Mouse (Mus musculus) 3T3-L1 (cell line): ENCODE results near the gene Mfsd8.
A peak's percentile ranks its signal among the peaks of the same experiment; 100 is the strongest.
"Not testable (repeated sequence)": the region's sequence is repeated elsewhere in the genome, so short reads cannot be mapped to it uniquely, and the experiment has no call there.

Experiments used
- DNase-seq: peaks from one replicate; pipeline ENCODE4 v3.0.0-alpha.2; 2015; ENCODE audit warnings: low read depth, low spot score

Mfsd8 gene

DNA sequence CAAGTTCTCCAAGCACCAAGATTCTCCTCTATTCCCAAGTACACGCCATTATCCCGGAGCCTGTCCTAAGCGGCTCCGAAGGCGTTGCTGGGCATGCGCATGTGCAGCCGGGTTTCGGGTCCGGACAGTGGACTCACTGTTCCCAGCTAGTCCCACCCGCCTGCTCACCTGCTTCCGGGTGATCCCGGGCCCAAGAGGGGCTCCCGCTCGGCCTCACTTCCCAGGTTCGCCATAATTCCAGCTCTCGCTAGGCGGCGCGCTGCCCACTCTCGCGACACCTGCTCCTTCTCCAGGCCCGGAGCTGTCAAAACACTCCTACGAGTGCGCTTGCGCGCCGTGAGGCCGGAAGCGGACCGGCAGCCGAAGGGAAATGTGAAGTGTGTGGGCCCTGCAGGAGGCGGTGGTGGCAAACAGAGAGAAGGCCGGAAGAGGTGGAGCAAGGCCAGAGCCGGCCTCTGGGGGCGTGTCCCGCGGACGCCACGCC, at the start of gene Mfsd8:
Gene Mfsd8 (minus strand): TSS at position 414 of the 484 bp plus-strand sequence.
- DNase-seq: peak; percentile 98

DNA sequence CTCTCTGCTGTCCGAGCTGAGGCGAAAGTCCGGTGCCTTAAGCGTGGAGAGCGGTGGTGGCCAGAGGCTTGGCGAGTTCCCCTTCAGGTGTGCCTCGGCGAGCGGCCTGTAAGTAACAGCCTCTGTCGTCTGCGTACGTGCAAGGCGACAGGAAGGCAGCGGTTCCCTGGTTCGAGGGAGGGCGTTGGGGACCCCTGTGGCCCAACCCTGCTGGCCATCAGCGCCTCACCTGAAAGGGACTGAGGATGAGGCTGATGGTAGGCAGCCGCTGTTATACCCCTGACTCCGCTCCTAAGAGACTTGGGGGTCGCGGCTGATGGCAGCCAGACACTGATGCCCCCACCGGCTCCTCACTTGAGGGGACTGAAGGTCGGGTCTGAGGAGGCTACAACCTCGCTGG, 47.6 kb upstream of the Mfsd8 start:
- DNase-seq: peak; percentile 15

DNA sequence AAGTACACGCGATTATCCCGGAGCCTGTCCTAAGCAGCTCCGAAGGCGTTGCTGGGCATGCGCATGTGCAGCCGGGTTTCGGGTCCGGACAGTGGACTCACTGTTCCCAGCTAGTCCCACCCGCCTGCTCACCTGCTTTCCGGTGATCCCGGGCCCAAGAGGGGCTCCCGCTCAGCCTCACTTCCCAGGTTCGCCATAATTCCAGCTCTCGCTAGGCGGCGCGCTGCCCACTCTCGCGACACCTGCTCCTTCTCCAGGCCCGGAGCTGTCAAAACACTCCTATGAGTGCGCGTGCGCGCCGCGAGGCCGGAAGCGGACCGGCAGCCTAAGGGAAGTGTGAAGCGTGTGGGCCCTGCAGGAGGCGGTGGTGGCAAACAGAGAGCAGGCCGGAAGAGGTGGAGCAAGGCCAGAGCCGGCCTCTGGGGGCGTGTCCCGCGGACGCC, 47.2 kb upstream of the Mfsd8 start:
- DNase-seq: peak; percentile 98

DNA sequence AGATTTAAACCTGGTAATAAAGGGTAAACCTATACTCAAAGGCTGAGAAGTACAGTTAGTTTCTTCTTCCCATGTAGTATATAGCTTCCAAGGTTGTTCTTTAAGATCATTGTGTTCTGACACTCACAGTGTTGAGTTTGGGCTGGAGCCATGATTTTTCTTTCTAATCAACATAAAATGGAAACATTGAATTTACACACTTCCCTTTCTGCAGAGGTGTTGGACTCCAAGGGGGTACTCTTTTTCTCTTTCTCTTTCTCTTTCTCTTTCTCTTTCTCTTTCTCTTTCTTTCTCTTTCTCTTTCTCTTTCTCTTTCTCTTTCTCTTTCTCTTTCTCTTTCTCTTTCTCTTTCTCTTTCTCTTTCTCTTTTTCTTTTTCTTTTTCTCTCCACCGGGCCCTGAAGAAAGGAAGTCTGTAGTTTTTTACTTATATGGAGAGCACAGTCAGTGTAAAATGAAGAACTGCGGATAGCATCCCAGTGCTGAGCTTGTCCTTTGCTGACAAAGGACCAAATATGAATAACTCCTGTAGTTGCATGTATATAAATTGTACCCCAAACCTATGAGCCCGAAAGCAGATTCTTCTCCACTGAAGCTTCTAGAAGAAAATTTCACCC, 6.5 kb upstream of the Mfsd8 start:
- not testable (repeated sequence) for DNase-seq

DNA sequence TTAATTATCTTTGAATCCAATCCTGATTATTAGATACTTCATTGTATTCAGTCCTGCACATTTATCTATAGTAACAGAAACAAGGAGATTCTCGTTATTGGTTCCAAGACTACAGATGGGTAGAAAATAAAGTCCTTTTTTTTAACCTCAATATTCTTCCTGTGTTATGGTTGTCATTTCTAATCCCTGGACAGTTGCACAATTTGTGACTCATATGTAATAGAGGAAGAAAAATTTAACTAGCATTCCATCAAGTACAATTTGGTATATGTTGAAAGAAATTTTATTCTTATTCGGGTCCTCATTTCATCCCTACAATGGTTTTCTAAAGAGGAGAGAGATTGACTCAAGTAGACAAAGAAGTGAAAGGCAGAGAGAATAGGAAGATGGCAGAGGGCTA, 1.2 kb upstream of the Mfsd8 start:
- peak; percentile 62 for DNase-seq

DNA sequence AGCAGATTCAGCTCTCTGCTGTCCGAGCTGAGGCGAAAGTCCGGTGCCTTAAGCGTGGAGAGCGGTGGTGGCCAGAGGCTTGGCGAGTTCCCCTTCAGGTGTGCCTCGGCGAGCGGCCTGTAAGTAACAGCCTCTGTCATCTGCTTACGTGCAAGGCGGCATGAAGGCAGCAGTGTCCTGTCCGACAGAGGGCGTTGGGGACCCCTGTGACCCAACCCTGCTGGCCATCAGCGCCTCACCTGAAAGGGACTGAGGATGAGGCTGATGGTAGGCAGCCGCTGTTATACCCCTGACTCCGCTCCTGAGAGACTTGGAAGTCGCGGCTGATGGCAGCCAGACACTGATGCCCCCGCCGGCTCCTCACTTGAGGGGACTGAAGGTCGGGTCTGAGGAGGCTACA, 332 bp upstream of the Mfsd8 start:
- DNase-seq: peak; percentile 43

- not testable (repeated sequence) for DNase-seq
These were observed 101 bp upstream of the Mfsd8 start, which contains the start of gene Abhd18 for GRCm38 (mm10) chr3:40846957-40847017. Abhd18 (plus strand) TSS chr3:40846970.

GRCm38 (mm10) chr3:40845521-40845920, 1.2 kb downstream of the Mfsd8 start:
- peak; percentile 11 for DNase-seq

GRCm38 (mm10) chr3:40813275-40813674, 33.4 kb downstream of the Mfsd8 start:
- DNase-seq: no peak

DNA sequence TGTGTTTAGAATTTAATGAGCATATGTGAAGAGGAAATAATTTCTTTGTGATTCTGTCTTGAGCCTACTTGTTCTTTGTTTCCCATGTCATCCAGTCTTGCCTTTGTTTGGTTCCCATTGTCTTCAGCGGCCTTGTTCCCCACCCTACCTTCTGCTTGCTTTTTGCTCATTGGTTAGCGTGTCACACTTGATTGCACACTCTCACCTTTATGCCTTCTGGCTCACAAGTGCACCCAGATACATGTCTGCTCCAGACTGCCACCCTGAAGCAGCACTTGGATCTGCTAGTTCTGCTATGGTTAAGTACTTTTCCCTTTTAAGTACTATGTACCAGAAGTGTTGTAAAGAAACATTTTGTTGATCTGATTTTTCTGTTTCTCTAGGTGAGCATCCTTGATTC, 36.8 kb downstream of the Mfsd8 start:
- no peak for DNase-seq

GRCm38 (mm10) chr3:40808686-40809085, 38.0 kb downstream of the Mfsd8 start:
- DNase-seq: no peak

DNA sequence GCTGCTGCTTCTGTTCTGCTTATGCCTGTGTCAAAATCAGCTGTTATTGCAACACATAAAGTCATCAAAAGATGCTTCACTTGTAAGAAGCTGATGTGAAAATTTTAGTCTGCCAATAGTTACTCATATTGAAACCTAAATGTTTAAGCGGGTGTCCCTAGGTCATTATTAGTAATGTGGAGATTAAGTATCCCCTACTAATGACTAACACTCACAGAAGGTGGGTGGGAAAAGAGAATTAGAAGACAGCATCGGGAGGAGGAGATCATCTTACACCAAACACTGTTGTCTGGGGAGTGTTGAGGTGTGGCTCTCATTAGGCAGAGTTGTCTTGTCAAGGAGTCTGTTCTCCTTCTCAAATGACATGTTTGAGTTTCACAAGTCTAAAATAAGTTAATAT, 39.8 kb downstream of the Mfsd8 start:
- peak; percentile 12 for DNase-seq

DNA sequence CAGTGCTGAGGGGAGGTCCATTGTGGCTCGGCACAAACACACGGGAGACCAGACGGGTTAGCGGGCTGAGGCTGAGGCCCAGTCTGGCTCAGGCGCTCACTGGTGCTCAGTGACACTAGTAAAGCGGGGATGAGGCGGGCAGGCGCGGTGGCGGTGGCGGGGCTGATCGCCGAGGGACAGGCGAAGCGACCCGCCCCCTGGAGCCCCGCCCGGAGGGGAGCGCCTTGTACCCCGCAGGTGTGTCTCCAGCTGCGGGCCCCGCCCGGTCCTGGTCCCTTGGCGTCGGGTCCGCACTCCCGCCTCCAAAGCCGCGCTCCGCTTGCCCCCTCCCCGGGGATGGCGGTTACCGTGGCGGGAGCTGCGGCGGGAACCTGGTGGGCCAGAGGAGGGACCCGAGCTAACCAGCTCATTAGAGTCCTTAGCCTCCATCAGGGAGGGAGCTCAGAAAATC, 46.3 kb downstream of the Mfsd8 start:
- DNase-seq: no peak

DNA sequence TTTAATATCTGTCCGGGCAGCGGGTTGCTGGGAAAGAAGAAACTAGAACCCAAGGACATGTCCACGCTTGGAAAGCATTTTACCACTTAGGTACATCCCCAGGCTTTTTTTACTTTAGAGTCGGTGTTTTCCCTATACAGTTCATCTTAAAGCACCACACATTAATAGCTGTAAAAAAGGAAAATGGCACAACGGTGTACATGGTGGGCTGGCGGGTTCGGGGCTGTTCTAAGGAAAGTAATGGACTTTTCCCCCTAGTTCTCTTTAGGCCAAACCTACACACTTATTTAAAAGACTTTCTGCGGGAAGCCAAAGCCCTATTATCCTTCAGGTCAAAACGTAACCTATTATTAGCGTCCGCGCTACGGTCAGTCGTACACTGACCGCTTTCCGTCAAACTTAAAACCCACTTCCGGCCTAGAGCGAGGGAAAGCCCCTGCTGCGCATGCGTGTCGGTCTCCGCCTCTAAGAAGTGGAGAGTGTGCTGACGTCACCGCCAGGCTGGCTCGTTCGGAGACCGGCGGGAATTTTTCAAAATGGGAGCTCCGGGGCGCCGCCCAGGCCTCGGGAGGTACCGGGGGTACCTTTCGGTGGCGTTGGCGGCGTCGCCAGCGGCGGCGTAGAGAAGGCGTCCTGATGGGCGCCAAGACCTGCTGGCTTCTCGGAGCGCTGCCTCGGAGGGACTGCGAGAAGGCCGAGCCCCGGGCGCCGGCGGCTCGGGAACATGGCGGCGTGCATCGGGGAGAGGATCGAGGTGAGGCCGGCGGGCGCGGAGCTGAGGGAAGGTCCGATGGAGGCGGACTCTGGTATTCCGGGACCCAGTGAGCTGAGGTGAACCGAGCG, 46.9 kb downstream of the Mfsd8 start, which contains the start of gene Plk4:
Gene Plk4 (plus strand): TSS at position 490 of the 843 bp plus-strand sequence.
- DNase-seq: peak; percentile 99

DNA sequence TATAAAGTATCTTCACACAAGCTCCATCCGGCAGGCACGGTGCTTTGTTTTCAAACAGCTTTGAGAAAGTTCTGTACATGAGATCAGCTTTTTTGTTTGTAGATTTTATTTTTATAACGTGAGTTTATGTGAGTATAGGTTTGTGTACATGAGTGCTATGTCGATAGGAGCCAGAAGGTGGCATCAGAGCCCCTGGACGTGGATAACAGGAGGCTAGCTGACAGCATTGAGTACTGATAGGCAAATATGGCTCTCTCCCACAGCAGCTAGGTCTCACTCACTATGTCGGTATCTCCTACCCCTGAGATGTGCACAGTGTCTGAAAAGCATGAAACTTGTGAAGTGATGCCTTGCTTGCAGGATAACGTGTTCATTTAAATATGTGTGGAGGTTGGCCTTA, 48.2 kb downstream of the Mfsd8 start:
- peak; percentile 88 for DNase-seq

- peak; percentile 72 for DNase-seq
These were observed 48.6 kb downstream of the Mfsd8 start for GRCm38 (mm10) chr3:40798054-40798453.

GRCm38 (mm10) chr3:40793783-40794182, 52.9 kb downstream of the Mfsd8 start:
- no peak for DNase-seq
